Mouse (Mus musculus) embryonic fibroblast, embryonic 13.5 days (primary cell): Measurements from ENCODE around the gene Rfwd3.
"Not testable (repeated sequence)": the region's sequence is repeated elsewhere in the genome, so short reads cannot be mapped to it uniquely, and the experiment has no call there.

Experiments
- CTCF ChIP-seq: IDR thresholded peaks from 2 replicates; pipeline ENCODE4 v1.5.1; 2011; ENCODE audit warnings: mild to moderate bottlenecking, control low read depth, low read length, moderate library complexity, borderline replicate concordance; ENCODE audit not compliant: insufficient read depth
- POLR2A ChIP-seq: IDR thresholded peaks from 2 replicates; pipeline ENCODE4 v1.6.1; 2011; ENCODE audit warnings: low read depth, mild to moderate bottlenecking, control low read depth, low read length, moderate library complexity

GRCm38 (mm10) chr8:111266161-111266560 lies 33.9 kb downstream of the Rfwd3 start:
- TF ChIP-seq CTCF, POLR2A: not testable (repeated sequence)
